Mouse (Mus musculus): ENCODE measurements around the gene Rasal2.

DNA sequence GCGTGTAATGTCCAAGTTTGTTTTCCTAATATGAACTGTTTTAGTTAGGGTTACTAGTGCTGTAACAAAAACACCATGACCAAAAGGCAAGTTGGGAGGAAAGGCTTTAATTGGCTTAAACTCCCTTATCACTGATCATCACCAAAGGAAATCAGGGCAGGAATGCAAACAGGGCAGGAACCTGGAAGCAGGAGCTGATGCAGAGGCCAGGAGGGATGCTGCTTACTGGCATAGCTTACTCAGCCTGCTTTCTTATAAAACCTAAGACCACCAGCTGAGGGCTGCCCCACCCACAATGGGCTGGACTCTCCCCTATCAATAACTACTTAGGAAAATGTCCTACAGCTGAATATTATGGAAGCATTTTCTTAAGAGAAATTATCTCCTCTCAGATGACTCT is 65.7 kb downstream of the Rasal2 start:
- no peak for TF ChIP-seq CTCF (IDR thresholded peaks at IDR 0.05; ENCODE audit: borderline replicate concordance, extremely low read depth, insufficient read depth, insufficient read length)
- no peak for TF ChIP-seq POLR2A (IDR thresholded peaks at IDR 0.05; ENCODE audit: borderline replicate concordance, extremely low read depth, insufficient read depth, insufficient read length, poor library complexity, severe bottlenecking)
